Mouse (Mus musculus) lung, postnatal 0 days (tissue): ENCODE results near the gene Stk4. TPM values are rescaled to one million over a fixed set of nuclear protein-coding genes. Genes with fewer than 3 reads are reported as not detected.

Experiments used
- ATAC-seq: fragments of 200-750 bp; cut with Nextera tagmentation; 2 replicates; pipeline ENCODE4 v1.8.0; 2017; ENCODE audit warnings: moderate library complexity
- DNase-seq: peaks from one replicate; pipeline ENCODE4 v3.0.0-alpha.2; 2016; ENCODE audit warnings: low spot score
- H3K27ac ChIP-seq: fragments of 300-500 bp; sonication (generic); 2 replicates; pipeline ENCODE4 v1.5.1; 2014; ENCODE audit warnings: antibody characterized with exemption, mild to moderate bottlenecking, low read length, mixed read lengths
- H3K27me3 ChIP-seq: fragments of 300-500 bp; sonication (generic); replicated peaks from 2 replicates; pipeline ENCODE4 v1.6.1; 2014; ENCODE audit warnings: low read length, mixed read lengths; ENCODE audit not compliant: insufficient read depth
- H3K36me3 ChIP-seq: fragments of 300-500 bp; sonication (generic); 2 replicates; pipeline ENCODE4 v1.6.1; 2014; ENCODE audit warnings: low read length, mixed read lengths; ENCODE audit not compliant: insufficient read depth
- H3K4me1 ChIP-seq: fragments of 300-500 bp; sonication (generic); 2 replicates; pipeline ENCODE4 v1.6.1; 2014; ENCODE audit warnings: antibody characterized with exemption, low read depth, low read length, mixed read lengths; ENCODE audit not compliant: insufficient read depth
- H3K4me2 ChIP-seq: fragments of 300-500 bp; sonication (generic); replicated peaks from 2 replicates; pipeline ENCODE4 v1.6.1; 2014; ENCODE audit warnings: low read depth, mild to moderate bottlenecking, low read length, moderate library complexity, mixed read lengths
- H3K4me3 ChIP-seq: fragments of 300-500 bp; sonication (generic); 2 replicates; pipeline ENCODE4 v1.5.1; 2014; ENCODE audit warnings: low read depth, low read length
- H3K9ac ChIP-seq: fragments of 300-500 bp; sonication (generic); replicated peaks from 2 replicates; pipeline ENCODE4 v1.6.1; 2014; ENCODE audit warnings: low read depth, mild to moderate bottlenecking
- H3K9me3 ChIP-seq: fragments of 300-500 bp; sonication (generic); 2 replicates; pipeline ENCODE4 v1.6.1; 2016; ENCODE audit warnings: low read length, mixed read lengths
- CTCF ChIP-seq: IDR thresholded peaks from 2 replicates; pipeline ENCODE4 v1.5.1; 2016; ENCODE audit warnings: antibody characterized with exemption, mild to moderate bottlenecking
- EP300 ChIP-seq: IDR thresholded peaks from 2 replicates; pipeline ENCODE4 v1.6.1; 2016; ENCODE audit warnings: antibody characterized with exemption, mild to moderate bottlenecking, control low read depth
- WGBS: fragments of 180-500 bp; shearing (Covaris S2); extraction: QIAGEN DNeasy Blood & Tissue Kit; methylation state at CpG from one replicate; pipeline ENCODE4 v1.1.7; 2014; 5-methylcytosine and 5-hydroxymethylcytosine counted together
- polyA plus RNA-seq: library from polyadenylated mRNA; unstranded; fragments of >200 nt; fragmentation: Nextera tagmentation; extraction: Ambion mirVana; gene quantifications from 2 replicates; pipeline ENCODE4 v1.2.1, GENCODE M21; 2015

Stk4 gene
- polyA plus RNA-seq, 1 experiment from 2014 or later: 27.0 TPM

DNA sequence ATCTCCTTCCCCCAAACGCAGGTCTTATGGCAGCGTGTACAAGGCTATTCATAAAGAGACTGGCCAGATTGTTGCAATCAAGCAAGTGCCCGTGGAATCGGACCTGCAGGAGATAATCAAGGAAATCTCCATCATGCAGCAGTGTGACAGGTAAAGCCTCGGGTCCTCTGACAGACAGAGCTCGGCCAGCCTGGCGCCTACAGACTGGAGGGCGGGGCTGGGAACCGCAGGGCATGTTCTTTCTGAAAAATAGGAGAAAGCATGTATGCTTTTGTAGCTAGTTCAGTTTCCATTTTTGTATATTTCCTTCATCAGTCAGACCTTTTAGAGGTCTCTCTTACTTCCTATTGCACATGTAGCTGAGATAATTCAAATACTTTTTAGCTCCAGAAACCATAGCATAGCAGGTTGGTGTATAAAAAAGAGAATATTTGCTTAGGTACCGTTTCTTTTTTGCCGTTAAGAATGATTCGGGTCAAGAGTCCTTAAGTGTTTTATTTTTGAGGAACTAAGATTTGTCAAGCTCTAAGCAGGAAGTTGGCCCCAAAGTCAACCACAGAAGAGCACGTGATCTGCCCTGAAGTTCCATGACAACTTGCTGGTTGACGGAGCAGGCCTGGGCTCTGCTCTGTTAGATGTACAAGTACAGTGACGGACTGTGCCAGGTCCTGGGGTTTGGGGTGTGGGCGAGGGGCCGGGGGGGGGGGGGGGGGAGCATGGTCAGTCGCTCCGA lies 13.7 kb downstream of the Stk4 start:
- Histone ChIP-seq H3K36me3 (peaks cover 42% of the 10 kb centered on the region), H3K27ac (peak overlapping the region; percentile 60)
- DNase-seq: peak; percentile 90

DNA sequence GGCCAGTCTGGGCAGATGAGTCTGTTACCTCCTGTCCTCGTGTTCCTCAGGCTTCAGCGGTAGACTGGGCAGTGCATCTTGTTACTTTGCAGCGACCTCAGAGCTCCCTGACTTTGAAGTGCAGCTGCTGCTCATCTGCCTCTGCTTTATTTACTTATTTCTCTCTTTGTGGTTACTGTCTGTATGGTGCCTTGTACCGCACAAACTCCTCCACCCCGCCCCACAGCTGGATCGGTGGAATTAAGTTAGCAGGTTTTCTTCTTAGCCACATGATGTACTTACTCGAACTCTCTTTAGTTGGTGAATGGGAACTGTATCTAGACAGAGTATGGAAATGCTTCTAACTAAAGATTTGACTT lies 14.2 kb downstream of the Stk4 start:
- no peak overlapping the region for H3K4me3 ChIP-seq
- peaks cover 46% of the 10 kb centered on the region for H3K36me3 ChIP-seq
- no peaks in the 10 kb centered on the region for H3K9me3 ChIP-seq
- H3K4me1 ChIP-seq: 0 out of 2 replicates have a peak, but pooled peaks cover 2% of the 10 kb centered on the region
- no peaks in the 10 kb centered on the region for H3K27me3 ChIP-seq
- 0 out of 2 replicates have a peak overlapping the region, but pooled peaks have one; percentile 9 for H3K4me2 ChIP-seq
- 53% methylated on average over 7 of the region's 7 CpGs for WGBS
- H3K27ac ChIP-seq: peak overlapping the region; percentile 48
- DNase-seq: no peak
- H3K9ac ChIP-seq: no peak overlapping the region
- TF ChIP-seq EP300 (no peak), CTCF (no peak)
- ATAC-seq: peak; percentile 22; the same call in 1 of the 2 replicates

More for the DNA sequence above, 13.7 kb downstream of the Stk4 start:
- no peak overlapping the region for H3K4me3 ChIP-seq
- H3K4me1 ChIP-seq: 0 out of 2 replicates have a peak, but pooled peaks cover 2% of the 10 kb centered on the region
- H3K9ac ChIP-seq: no peak overlapping the region
- no peaks in the 10 kb centered on the region for H3K27me3 ChIP-seq
- H3K9me3 ChIP-seq: no peaks in the 10 kb centered on the region
- H3K4me2 ChIP-seq: 0 out of 2 replicates have a peak overlapping the region, but pooled peaks have one; percentile 9
- 50% methylated on average over 19 of the region's 19 CpGs for WGBS
- TF ChIP-seq EP300 (no peak), CTCF (no peak)
- peak; percentile 92 for ATAC-seq

DNA sequence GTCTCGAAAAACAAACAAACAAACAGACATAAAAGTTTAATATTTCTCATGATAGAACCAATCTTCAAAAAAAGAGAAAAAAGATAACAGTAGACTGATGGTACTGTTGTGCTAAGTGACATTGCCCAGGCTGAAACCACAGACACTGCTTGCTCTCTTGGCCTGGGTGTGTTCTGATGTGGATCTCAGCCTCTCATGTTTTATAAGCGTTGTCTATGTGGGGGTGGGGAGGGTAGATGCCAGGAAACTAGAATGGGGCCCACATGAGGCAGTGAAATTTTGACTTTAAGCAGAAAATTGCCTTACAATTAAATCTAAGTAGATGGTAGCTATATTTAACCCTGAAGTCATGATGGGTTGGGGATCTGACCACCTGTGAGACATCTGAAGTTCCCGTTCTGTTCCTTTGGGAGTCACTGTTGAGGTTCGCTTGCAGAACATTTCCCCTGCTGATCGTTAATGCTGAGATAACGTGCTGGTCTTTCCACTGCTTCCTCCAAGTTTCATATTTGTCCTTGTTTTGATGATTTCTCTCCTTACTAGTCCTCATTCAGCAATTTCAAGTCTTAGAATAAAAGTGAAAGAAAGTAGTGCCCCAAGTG lies 17.4 kb downstream of the Stk4 start:
- Histone ChIP-seq H3K27ac (no peak overlapping the region), H3K4me3 (no peak overlapping the region), H3K27me3 (no peaks in the 10 kb centered on the region), H3K36me3 (peaks cover 27% of the 10 kb centered on the region; the same call in 1 of the 2 replicates), H3K9ac (no peak overlapping the region), H3K4me1 (0 out of 2 replicates have a peak, but pooled peaks cover 2% of the 10 kb centered on the region), H3K4me2 (no peak overlapping the region), H3K9me3 (no peaks in the 10 kb centered on the region)
- no peak for DNase-seq
- no peak for TF ChIP-seq EP300
- no peak for TF ChIP-seq CTCF
- 91% methylated on average over 6 of the region's 6 CpGs for WGBS
- no peak for ATAC-seq

DNA sequence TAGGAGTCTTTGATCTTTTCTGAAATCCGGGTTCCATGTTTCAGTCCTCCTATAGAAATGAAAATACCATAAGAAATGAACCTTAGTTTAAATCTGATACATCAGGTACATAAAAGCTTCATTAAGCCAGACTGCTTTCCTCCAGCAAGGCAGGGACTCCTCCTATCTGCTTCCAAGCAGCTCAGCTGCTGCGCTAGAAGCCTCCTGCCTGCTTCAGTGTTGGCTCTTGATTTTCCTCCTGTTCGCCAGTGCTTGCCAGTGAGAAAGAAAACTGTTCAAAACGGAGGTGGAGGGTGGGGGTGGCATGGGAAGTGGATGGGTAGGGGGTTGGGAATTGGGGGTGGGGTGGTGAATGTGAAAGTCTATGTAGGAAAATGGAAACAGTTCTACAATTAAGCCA lies 19.4 kb downstream of the Stk4 start:
- Histone ChIP-seq H3K27ac (no peak overlapping the region), H3K9ac (no peak overlapping the region), H3K36me3 (peaks cover 24% of the 10 kb centered on the region; the same call in 1 of the 2 replicates), H3K4me1 (no peaks in the 10 kb centered on the region), H3K4me3 (no peak overlapping the region), H3K4me2 (no peak overlapping the region), H3K9me3 (no peaks in the 10 kb centered on the region), H3K27me3 (no peaks in the 10 kb centered on the region)
- DNase-seq: no peak
- no peak for TF ChIP-seq EP300
- no peak for TF ChIP-seq CTCF
- 95% methylated on average over 4 of the region's 4 CpGs for WGBS
- no peak for ATAC-seq

DNA sequence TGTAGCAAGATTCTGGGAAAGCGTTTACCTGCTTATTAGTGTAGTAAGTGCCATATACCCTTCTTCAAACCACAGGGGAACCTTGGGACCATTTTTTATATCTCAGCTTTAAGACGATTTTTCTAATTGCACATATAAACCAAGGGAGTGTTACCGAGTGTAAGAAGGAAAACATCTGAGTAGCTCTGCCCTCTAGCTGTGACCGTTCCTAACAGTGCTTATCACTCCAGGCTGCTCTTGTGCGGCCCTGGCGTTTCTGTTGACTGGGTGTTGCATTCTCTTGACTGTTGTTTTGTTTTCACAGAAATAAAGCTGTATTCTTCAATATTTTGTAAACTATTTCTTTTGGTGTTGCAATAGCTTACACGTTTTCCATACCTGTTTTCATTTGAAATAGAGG lies 24.0 kb downstream of the Stk4 start:
- no peak overlapping the region for H3K4me3 ChIP-seq
- H3K4me1 ChIP-seq: no peaks in the 10 kb centered on the region
- DNase-seq (no peak), ATAC-seq (no peak)
- H3K27ac ChIP-seq: no peak overlapping the region
- peaks cover 15% of the 10 kb centered on the region for H3K36me3 ChIP-seq
- H3K4me2 ChIP-seq: no peak overlapping the region
- no peak for TF ChIP-seq EP300
- TF ChIP-seq CTCF: peak; percentile 29
- H3K9ac ChIP-seq: no peak overlapping the region
- no peaks in the 10 kb centered on the region for H3K9me3 ChIP-seq
- 70% methylated on average over 7 of the region's 7 CpGs for WGBS
- no peaks in the 10 kb centered on the region for H3K27me3 ChIP-seq

DNA sequence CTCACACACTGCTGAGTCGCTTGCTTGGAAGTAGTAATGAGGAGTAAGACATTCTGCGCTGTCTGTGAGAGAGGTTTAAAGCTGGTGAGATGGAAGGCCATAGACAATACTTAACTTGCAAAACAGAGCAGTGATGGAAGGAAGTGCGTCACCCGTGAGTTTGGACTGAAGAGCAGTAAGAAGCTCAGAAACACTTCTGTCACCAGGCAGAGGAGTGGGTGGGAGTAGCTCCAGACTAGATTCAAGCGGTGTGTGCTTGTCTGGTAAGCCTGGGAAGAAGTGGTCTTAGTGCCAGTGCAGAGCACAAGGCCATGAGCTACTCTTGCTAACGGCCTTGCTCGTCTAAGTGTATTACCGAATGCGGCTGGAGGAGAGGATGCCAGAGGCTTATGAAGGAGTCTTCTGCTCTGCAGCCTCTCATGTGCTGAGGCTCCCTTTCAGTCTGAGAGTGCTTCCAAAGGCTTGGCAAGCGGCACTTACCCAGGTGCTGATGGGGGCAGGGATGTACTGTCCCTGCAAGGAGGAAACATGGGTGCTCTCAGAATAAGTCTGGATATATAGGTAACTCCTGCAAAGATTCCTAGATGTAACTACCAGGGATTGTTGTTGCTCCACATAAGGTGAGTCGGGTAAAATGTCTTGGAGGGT lies 28.6 kb downstream of the Stk4 start:
- Histone ChIP-seq H3K27ac (no peak overlapping the region), H3K9me3 (no peaks in the 10 kb centered on the region), H3K36me3 (peaks cover 41% of the 10 kb centered on the region), H3K27me3 (no peaks in the 10 kb centered on the region), H3K4me2 (no peak overlapping the region), H3K4me3 (no peak overlapping the region), H3K4me1 (no peaks in the 10 kb centered on the region), H3K9ac (no peak overlapping the region)
- TF ChIP-seq EP300 (no peak), CTCF (no peak)
- 90% methylated on average over 11 of the region's 11 CpGs for whole genome bisulfite sequencing
- DNase-seq (no peak), ATAC-seq (no peak)
